In the genomic region with DNA sequence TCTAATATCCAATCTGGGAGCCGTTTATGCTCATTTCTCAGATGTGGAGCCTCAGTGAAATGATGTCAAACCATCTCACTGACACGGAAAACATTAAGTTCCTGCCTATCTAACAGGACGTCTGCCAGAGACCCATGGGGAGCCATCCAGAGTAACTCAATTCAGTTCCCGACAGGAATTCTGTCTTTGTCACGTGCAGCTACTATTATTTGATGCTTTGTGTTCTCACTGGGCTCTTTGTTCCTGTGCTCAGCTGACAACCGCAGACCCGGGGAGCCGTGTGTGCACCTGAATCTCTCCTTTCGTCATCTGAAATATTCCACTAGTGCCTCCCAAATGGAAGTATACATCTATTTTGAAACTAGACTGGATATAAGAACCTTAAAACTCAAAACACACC, we compare ENCODE assay signal across 24 mouse cellular contexts.
DNase-seq lines count a peak whose midpoint lies in the region; ATAC-seq and TF ChIP-seq lines count a peak whose summit lies in the region.
"Had no signal": no experiment of that assay in that cellular context is flagged by ENCODE, and none has a peak within 500 bp of the region (broad histone marks: within the 10 kb centered on the region; RNA-seq: fewer than 3 reads in every experiment).

No protein-coding gene starts in this region.

- peaks cover 13% of the 10 kb centered on the region for H3K4me1 ChIP-seq in forebrain, embryonic 14.5 days (ENCODE audit: control insufficient read depth, insufficient read depth, low read length)
- H3K4me1 ChIP-seq in forebrain, embryonic 11.5 days (replicated peaks; ENCODE audit: control insufficient read depth, insufficient read depth, low read length) = no peaks in the 10 kb centered on the region
- H3K4me1 ChIP-seq in hindbrain, postnatal 0 days (ENCODE audit: insufficient read depth, low read length) = no peaks in the 10 kb centered on the region
- no peaks in the 10 kb centered on the region for H3K4me1 ChIP-seq in hindbrain, embryonic 12.5 days
- no peaks in the 10 kb centered on the region for H3K4me1 ChIP-seq in midbrain, postnatal 0 days (ENCODE audit: insufficient read depth, low read length)
- H3K4me1 ChIP-seq: heart, embryonic 10.5 days; heart, embryonic 15.5 days; hindbrain, embryonic 15.5 days; intestine, embryonic 15.5 days had no signal

- no peak overlapping the region for H3K9ac ChIP-seq in forebrain, embryonic 14.5 days (ENCODE audit: low read length)
- H3K9ac ChIP-seq in forebrain, embryonic 11.5 days (ENCODE audit: low read length) = no peak overlapping the region
- H3K9ac ChIP-seq in hindbrain, postnatal 0 days (replicated peaks; ENCODE audit: low read length) = no peak overlapping the region
- no peak overlapping the region for H3K9ac ChIP-seq in hindbrain, embryonic 12.5 days
- no peak overlapping the region for H3K9ac ChIP-seq in midbrain, postnatal 0 days (replicated peaks; ENCODE audit: low read length, poor library complexity, severe bottlenecking)
- H3K9ac ChIP-seq: heart, embryonic 15.5 days; hindbrain, embryonic 15.5 days; intestine, embryonic 15.5 days; limb, embryonic 13.5 days; lung, embryonic 15.5 days had no signal

- ATAC-seq in forebrain, embryonic 14.5 days = 0 out of 2 replicates have a peak, but pooled peaks have one; percentile 48
- ATAC-seq in forebrain, embryonic 11.5 days (replicated peaks; ENCODE audit: low FRiP score) = no peak
- no peak for ATAC-seq in hindbrain, postnatal 0 days
- no peak for ATAC-seq in hindbrain, embryonic 12.5 days (ENCODE audit: low FRiP score)
- no peak for ATAC-seq in midbrain, postnatal 0 days (ENCODE audit: low FRiP score)
- no peak for ATAC-seq in megakaryocyte-erythroid progenitor cell, adult 5-6 weeks (replicated peaks; ENCODE audit: low FRiP score, low TSS enrichment, poor library complexity, severe bottlenecking)
- ATAC-seq: intestine, embryonic 15.5 days had no signal

- H3K9me3 ChIP-seq in forebrain, embryonic 14.5 days (replicated peaks; ENCODE audit: control insufficient read depth, low read length) = no peaks in the 10 kb centered on the region
- no peaks in the 10 kb centered on the region for H3K9me3 ChIP-seq in forebrain, embryonic 11.5 days (ENCODE audit: control insufficient read depth, low read length)
- no peaks in the 10 kb centered on the region for H3K9me3 ChIP-seq in hindbrain, postnatal 0 days (ENCODE audit: low read length)
- no peaks in the 10 kb centered on the region for H3K9me3 ChIP-seq in hindbrain, embryonic 12.5 days (replicated peaks)
- no peaks in the 10 kb centered on the region for H3K9me3 ChIP-seq in midbrain, postnatal 0 days (ENCODE audit: low read length)
- H3K9me3 ChIP-seq: G1E; heart, embryonic 10.5 days; heart, embryonic 15.5 days; hindbrain, embryonic 15.5 days; intestine, embryonic 15.5 days; limb, embryonic 13.5 days; lung, embryonic 15.5 days had no signal

- H3K36me3 ChIP-seq in forebrain, embryonic 14.5 days (ENCODE audit: control insufficient read depth, insufficient read depth, low read length) = no peaks in the 10 kb centered on the region
- no peaks in the 10 kb centered on the region for H3K36me3 ChIP-seq in forebrain, embryonic 11.5 days (ENCODE audit: control insufficient read depth, insufficient read depth, low read length)
- H3K36me3 ChIP-seq in hindbrain, postnatal 0 days (ENCODE audit: insufficient read depth, low read length) = no peaks in the 10 kb centered on the region
- no peaks in the 10 kb centered on the region for H3K36me3 ChIP-seq in hindbrain, embryonic 12.5 days
- H3K36me3 ChIP-seq in midbrain, postnatal 0 days (ENCODE audit: insufficient read depth, low read length) = no peaks in the 10 kb centered on the region
- H3K36me3 ChIP-seq: G1E; heart, embryonic 10.5 days; heart, embryonic 15.5 days; hindbrain, embryonic 15.5 days; intestine, embryonic 15.5 days; limb, embryonic 13.5 days; lung, embryonic 15.5 days had no signal

- 0 out of 2 replicates have a peak overlapping the region, but pooled peaks have one; percentile 1 for H3K4me2 ChIP-seq in forebrain, embryonic 14.5 days (ENCODE audit: low read length)
- no peak overlapping the region for H3K4me2 ChIP-seq in forebrain, embryonic 11.5 days (ENCODE audit: low read depth, low read length, severe bottlenecking)
- H3K4me2 ChIP-seq in hindbrain, postnatal 0 days (ENCODE audit: low read depth, low read length) = 0 out of 2 replicates have a peak overlapping the region, but pooled peaks have one; percentile 0
- no peak overlapping the region for H3K4me2 ChIP-seq in hindbrain, embryonic 12.5 days (replicated peaks)
- H3K4me2 ChIP-seq in midbrain, postnatal 0 days (ENCODE audit: low read depth, low read length, poor library complexity, severe bottlenecking) = no peak overlapping the region
- H3K4me2 ChIP-seq: heart, embryonic 15.5 days; hindbrain, embryonic 15.5 days; intestine, embryonic 15.5 days; limb, embryonic 13.5 days; liver, embryonic 11.5 days; lung, embryonic 15.5 days had no signal

- WGBS in forebrain, embryonic 14.5 days = 14% methylated on average over 9 of the region's 9 CpGs
- 37% methylated on average over 9 of the region's 9 CpGs for WGBS in forebrain, embryonic 11.5 days
- WGBS in hindbrain, postnatal 0 days = 23% methylated on average over 9 of the region's 9 CpGs
- WGBS in hindbrain, embryonic 12.5 days = 37% methylated on average over 9 of the region's 9 CpGs
- 30% methylated on average over 9 of the region's 9 CpGs for WGBS in midbrain, postnatal 0 days

- no peak overlapping the region for H3K27ac ChIP-seq in forebrain, embryonic 14.5 days (ENCODE audit: low read depth, low read length)
- H3K27ac ChIP-seq in forebrain, embryonic 11.5 days (ENCODE audit: low read depth, low read length) = no peak overlapping the region
- H3K27ac ChIP-seq in hindbrain, postnatal 0 days = no peak overlapping the region
- no peak overlapping the region for H3K27ac ChIP-seq in hindbrain, embryonic 12.5 days
- no peak overlapping the region for H3K27ac ChIP-seq in midbrain, postnatal 0 days (ENCODE audit: low read depth, low read length)
- H3K27ac ChIP-seq: heart, embryonic 10.5 days; heart, embryonic 15.5 days; hindbrain, embryonic 15.5 days; intestine, embryonic 15.5 days; layer of hippocampus, adult 2 months; limb, embryonic 13.5 days; lung, embryonic 15.5 days had no signal

- H3K27me3 ChIP-seq in forebrain, embryonic 14.5 days (replicated peaks; ENCODE audit: control insufficient read depth, insufficient read depth, low read length) = no peaks in the 10 kb centered on the region
- no peaks in the 10 kb centered on the region for H3K27me3 ChIP-seq in forebrain, embryonic 11.5 days (ENCODE audit: control insufficient read depth, insufficient read depth, low read length)
- no peaks in the 10 kb centered on the region for H3K27me3 ChIP-seq in hindbrain, postnatal 0 days (ENCODE audit: insufficient read depth, low read length)
- H3K27me3 ChIP-seq in hindbrain, embryonic 12.5 days = no peaks in the 10 kb centered on the region
- H3K27me3 ChIP-seq in midbrain, postnatal 0 days (ENCODE audit: insufficient read depth, low read length) = no peaks in the 10 kb centered on the region
- H3K27me3 ChIP-seq: heart, embryonic 15.5 days; hindbrain, embryonic 15.5 days; intestine, embryonic 15.5 days; limb, embryonic 13.5 days; lung, embryonic 15.5 days had no signal

- no peak for TF ChIP-seq CTCF in hindbrain, postnatal 0 days (IDR thresholded peaks at IDR 0.05; ENCODE audit: low read depth)
- TF ChIP-seq CTCF in midbrain, postnatal 0 days (IDR thresholded peaks at IDR 0.05) = no peak

- no peak overlapping the region for H3K4me3 ChIP-seq in forebrain, embryonic 14.5 days (ENCODE audit: low read depth, low read length)
- no peak overlapping the region for H3K4me3 ChIP-seq in forebrain, embryonic 11.5 days (ENCODE audit: low read depth, low read length)
- H3K4me3 ChIP-seq in hindbrain, postnatal 0 days (ENCODE audit: low read length) = no peak overlapping the region
- no peak overlapping the region for H3K4me3 ChIP-seq in hindbrain, embryonic 12.5 days
- no peak overlapping the region for H3K4me3 ChIP-seq in midbrain, postnatal 0 days (ENCODE audit: low read depth, low read length)
- H3K4me3 ChIP-seq: heart, embryonic 10.5 days; heart, embryonic 15.5 days; hindbrain, embryonic 15.5 days; intestine, embryonic 15.5 days; layer of hippocampus, adult 2 months; limb, embryonic 13.5 days; lung, embryonic 15.5 days had no signal

- peak; percentile 46 for DNase-seq in forebrain, embryonic 14.5 days (ENCODE audit: low spot score)
- no peak for DNase-seq in forebrain, embryonic 11.5 days (ENCODE audit: low spot score)
- no peak for DNase-seq in hindbrain, postnatal 0 days (ENCODE audit: low spot score)
- peak; percentile 9 for DNase-seq in R1 (ENCODE audit: low read depth, low spot score)
- DNase-seq in midbrain, postnatal 0 days (ENCODE audit: low spot score) = peak; percentile 23
- DNase-seq: adrenal gland, postnatal 25 days; cerebellum, adult 2 months; cerebellum, postnatal 25 days; gastrocnemius, postnatal 25 days; heart, adult 11 months; kidney, adult 2 months; kidney, postnatal 36 days; thymus, postnatal 4 days had no signal

Comparison
In these comparisons a context has a peak if more than half of its experiments do, and no peak if none do; other contexts are left out.
1. DNase-seq: peak in forebrain, embryonic 14.5 days (single experiment), R1 (single experiment) and midbrain, postnatal 0 days (single experiment); none in forebrain, embryonic 11.5 days (single experiment) and hindbrain, postnatal 0 days (single experiment).
2. H3K4me2 ChIP-seq: peak in forebrain, embryonic 14.5 days (single experiment) and hindbrain, postnatal 0 days (single experiment); none in forebrain, embryonic 11.5 days (single experiment), hindbrain, embryonic 12.5 days (single experiment) and midbrain, postnatal 0 days (single experiment).